Mouse (Mus musculus) CH12.LX (cell line): Measurements from ENCODE around the gene Efcab2.

Source experiments
- CHD2 ChIP-seq: IDR thresholded peaks from 2 replicates; pipeline ENCODE4 v1.6.1; 2011; ENCODE audit warnings: low read length, improper control_type of control experiment
- CTCF ChIP-seq, 2 experiments: IDR thresholded peaks in 1 of 2; conservative IDR thresholded peaks in 1 of 2; 2 replicates each; pipeline ENCODE4 v1.5.1; 2011 to 2012; ENCODE audit warnings: low read depth in 2 of 2, low read length in 2 of 2, improper control_type of control experiment in 1 of 2, inconsistent platforms in 1 of 2, mild to moderate bottlenecking in 1 of 2, moderate library complexity in 1 of 2
- EP300 ChIP-seq: IDR thresholded peaks from 2 replicates; pipeline ENCODE4 v1.6.1; 2011; ENCODE audit warnings: low read length, improper control_type of control experiment
- HCFC1 ChIP-seq: IDR thresholded peaks from 2 replicates; pipeline ENCODE4 v1.6.1; 2012; ENCODE audit warnings: low read depth, mild to moderate bottlenecking, inconsistent platforms, low read length, improper control_type of control experiment
- MAFK ChIP-seq: IDR thresholded peaks from 2 replicates; pipeline ENCODE4 v1.6.1; 2011; ENCODE audit warnings: low read length, improper control_type of control experiment; ENCODE audit not compliant: insufficient replicate concordance
- MAZ ChIP-seq: IDR thresholded peaks from 2 replicates; pipeline ENCODE4 v1.6.1; 2012; ENCODE audit warnings: low read depth, mild to moderate bottlenecking, inconsistent platforms, low read length, improper control_type of control experiment, moderate library complexity
- POLR2A ChIP-seq: IDR thresholded peaks from 2 replicates; pipeline ENCODE4 v1.6.1; 2011; ENCODE audit warnings: low read depth, mild to moderate bottlenecking, improper control_type of control experiment, low read length
- USF1 ChIP-seq: IDR thresholded peaks from 2 replicates; pipeline ENCODE4 v1.6.1; 2014; ENCODE audit warnings: low read depth, mild to moderate bottlenecking, inconsistent platforms, low read length, improper control_type of control experiment

GRCm38 (mm10) chr1:178376061-178376460 is 29.8 kb upstream of the Efcab2 start:
- no peak for TF ChIP-seq MAFK
- no peak for TF ChIP-seq EP300
- TF ChIP-seq CTCF (conservative IDR thresholded peaks at IDR 0.05 in 1 of 2, IDR thresholded peaks at IDR 0.05 in 1 of 2; ENCODE audit: low read depth in 2 of 2, low read length in 2 of 2), result no peak
- no peak for TF ChIP-seq USF1
- no peak for TF ChIP-seq POLR2A
- TF ChIP-seq CHD2, result no peak
- TF ChIP-seq HCFC1, result no peak
- no peak for TF ChIP-seq MAZ
